Comparison of ENCODE assay signal across 23 mouse cellular contexts in genomic region chr16:42416673-42417072, GRCm38 (mm10).
DNase-seq lines count a peak whose midpoint lies in the region; ATAC-seq and TF ChIP-seq lines count a peak whose summit lies in the region.
"Had no signal": no experiment of that assay in that cellular context is flagged by ENCODE, and none has a peak within 500 bp of the region (broad histone marks: within the 10 kb centered on the region; RNA-seq: fewer than 3 reads in every experiment).

No protein-coding gene starts in this region.

- H3K4me3 ChIP-seq in heart, adult 2 months, result no peak overlapping the region
- no peak overlapping the region for H3K4me3 ChIP-seq in midbrain, embryonic 15.5 days
- H3K4me3 ChIP-seq in midbrain, embryonic 11.5 days (ENCODE audit: low read depth, low read length), result no peak overlapping the region
- H3K4me3 ChIP-seq: forebrain, embryonic 10.5 days; forebrain, embryonic 13.5 days; hindbrain, embryonic 12.5 days had no signal

- no peak overlapping the region for H3K4me2 ChIP-seq in midbrain, embryonic 15.5 days
- no peak overlapping the region for H3K4me2 ChIP-seq in midbrain, embryonic 11.5 days
- H3K4me2 ChIP-seq: forebrain, embryonic 13.5 days; heart, embryonic 11.5 days; hindbrain, embryonic 12.5 days had no signal

- H3K27me3 ChIP-seq in heart, adult 2 months (ENCODE audit: control insufficient read depth, insufficient read depth, low read length), result no peaks in the 10 kb centered on the region
- no peaks in the 10 kb centered on the region for H3K27me3 ChIP-seq in midbrain, embryonic 15.5 days (replicated peaks)
- H3K27me3 ChIP-seq in midbrain, embryonic 11.5 days (ENCODE audit: control insufficient read depth, insufficient read depth, low read length), result no peaks in the 10 kb centered on the region
- H3K27me3 ChIP-seq: CH12.LX; forebrain, embryonic 13.5 days; hindbrain, embryonic 12.5 days had no signal

- H3K9ac ChIP-seq in heart, adult 2 months (ENCODE audit: low read depth, low read length), result no peak overlapping the region
- no peak overlapping the region for H3K9ac ChIP-seq in midbrain, embryonic 15.5 days
- no peak overlapping the region for H3K9ac ChIP-seq in midbrain, embryonic 11.5 days (ENCODE audit: low read length)
- H3K9ac ChIP-seq: forebrain, embryonic 13.5 days; hindbrain, embryonic 12.5 days had no signal

- ATAC-seq in midbrain, embryonic 15.5 days (replicated peaks), result 0 out of 2 replicates have a peak, but pooled peaks have one; percentile 56
- ATAC-seq in midbrain, embryonic 11.5 days (ENCODE audit: low FRiP score), result no peak
- ATAC-seq: forebrain, embryonic 13.5 days; hindbrain, postnatal 0 days; inflammation-experienced regulatory T-cells, adult 6 months; intestine, embryonic 16.5 days; Patski had no signal

- H3K4me1 ChIP-seq in heart, adult 2 months (ENCODE audit: control insufficient read depth, insufficient read depth, low read length), result no peaks in the 10 kb centered on the region
- H3K4me1 ChIP-seq in midbrain, embryonic 15.5 days, result peaks cover 8% of the 10 kb centered on the region; the same call in 1 of the 2 replicates
- peaks cover 11% of the 10 kb centered on the region; the same call in 1 of the 2 replicates for H3K4me1 ChIP-seq in midbrain, embryonic 11.5 days (ENCODE audit: control insufficient read depth, insufficient read depth, low read length)

- intact Hi-C loops in heart, adult 2 months (cut with DNase I), result no loop called here

- TF ChIP-seq POLR2A in heart, adult 2 months (IDR thresholded peaks at IDR 0.05; ENCODE audit: insufficient read depth, low read depth, low read length), result no peak
- TF ChIP-seq POLR2A in brain, embryonic 14.5 days (IDR thresholded peaks at IDR 0.05; ENCODE audit: borderline replicate concordance, extremely low read depth, insufficient read depth, insufficient read length, poor library complexity, severe bottlenecking), result no peak

- H3K36me3 ChIP-seq in heart, adult 2 months (ENCODE audit: control insufficient read depth, insufficient read depth, low read length), result no peaks in the 10 kb centered on the region
- H3K36me3 ChIP-seq in midbrain, embryonic 15.5 days (replicated peaks), result no peaks in the 10 kb centered on the region
- H3K36me3 ChIP-seq in midbrain, embryonic 11.5 days (ENCODE audit: control insufficient read depth, insufficient read depth, low read length), result no peaks in the 10 kb centered on the region
- H3K36me3 ChIP-seq: forebrain, embryonic 10.5 days; G1E; hindbrain, embryonic 12.5 days had no signal

- no peak for TF ChIP-seq EP300 in heart, adult 2 months (IDR thresholded peaks at IDR 0.05; ENCODE audit: insufficient read depth, low read depth, low read length)

- no peaks in the 10 kb centered on the region for H3K79me2 ChIP-seq in heart, adult 2 months (replicated peaks; ENCODE audit: control insufficient read depth, insufficient read depth, low read length)

- no peaks in the 10 kb centered on the region for H3K9me3 ChIP-seq in midbrain, embryonic 15.5 days
- no peaks in the 10 kb centered on the region for H3K9me3 ChIP-seq in midbrain, embryonic 11.5 days (ENCODE audit: control insufficient read depth, low read length)
- H3K9me3 ChIP-seq: forebrain, embryonic 10.5 days; forebrain, embryonic 13.5 days; hindbrain, embryonic 12.5 days had no signal

- no peak for TF ChIP-seq CTCF in heart, adult 2 months (IDR thresholded peaks at IDR 0.05)
- TF ChIP-seq CTCF in brain, embryonic 14.5 days (IDR thresholded peaks at IDR 0.05; ENCODE audit: borderline replicate concordance, extremely low read depth, insufficient read depth, insufficient read length), result no peak

- peak; percentile 8 for DNase-seq in heart, adult 11 months
- no peak for DNase-seq in heart, adult 2 months
- no peak for DNase-seq in midbrain, embryonic 11.5 days (ENCODE audit: low spot score, missing footprints)
- DNase-seq in brain, embryonic 14.5 days (ENCODE audit: low read depth), result peak; percentile 46
- no peak for DNase-seq in adrenal gland, postnatal 4 days (ENCODE audit: low spot score in 2 of 2)
- DNase-seq: adrenal gland, postnatal 10 days; adrenal gland, postnatal 36 days; B cell, adult 2 months; cerebellum, adult 18-20 months; cerebellum, adult 9-10 months; cerebellum, postnatal 14 days; gastrocnemius, postnatal 25 days had no signal

- WGBS in heart, adult 2 months, result 82% methylated on average over 4 of the region's 4 CpGs
- 62% methylated on average over 4 of the region's 4 CpGs for WGBS in midbrain, embryonic 15.5 days
- WGBS in midbrain, embryonic 11.5 days, result 86% methylated on average over 4 of the region's 4 CpGs

- no peak overlapping the region for H3K27ac ChIP-seq in heart, adult 2 months
- H3K27ac ChIP-seq in midbrain, embryonic 15.5 days, result no peak overlapping the region
- no peak overlapping the region for H3K27ac ChIP-seq in midbrain, embryonic 11.5 days (ENCODE audit: low read depth, low read length)
- H3K27ac ChIP-seq: forebrain, embryonic 10.5 days; forebrain, embryonic 13.5 days; hindbrain, embryonic 12.5 days; hindbrain, postnatal 0 days had no signal

Comparison
In these comparisons a context has a peak if more than half of its experiments do, and no peak if none do; other contexts are left out.
1. DNase-seq: peak in heart, adult 11 months (single experiment) and brain, embryonic 14.5 days (single experiment); none in heart, adult 2 months (0 of 2), midbrain, embryonic 11.5 days (single experiment) and adrenal gland, postnatal 4 days (0 of 2).